Mouse (Mus musculus) frontal cortex, postnatal 36 days (tissue): ENCODE data around the gene Cmtm4.

Experiments used
- DNase-seq, 2 experiments: peaks; one replicate each; pipeline ENCODE4 v3.0.0; 2022; ENCODE audit warnings: low spot score in 2 of 2

Cmtm4 gene

GRCm38 (mm10) chr8:104395703-104396357 is at the start of gene Cmtm4:
Gene Cmtm4, minus strand, starts transcription at chr8:104395807.
- DNase-seq = no peak

GRCm38 (mm10) chr8:104445248-104445647 is 49.6 kb upstream of the Cmtm4 start:
- no peak for DNase-seq

- no peak for DNase-seq
Measured at GRCm38 (mm10) chr8:104443125-104443679, 47.6 kb upstream of the Cmtm4 start.

- peak; percentile 92 to 94 for DNase-seq
Measured at GRCm38 (mm10) chr8:104442299-104443124, 46.9 kb upstream of the Cmtm4 start, which contains the start of gene Dync1li2. Gene Dync1li2, minus strand, starts transcription at chr8:104443047.

- peak; percentile 24 to 62 for DNase-seq
Measured at GRCm38 (mm10) chr8:104441613-104442012, 46.0 kb upstream of the Cmtm4 start.

- no peak for DNase-seq
Measured at GRCm38 (mm10) chr8:104439461-104439860, 43.9 kb upstream of the Cmtm4 start.

- DNase-seq = peak; percentile 26 to 60
Measured at GRCm38 (mm10) chr8:104437494-104438135, 42.0 kb upstream of the Cmtm4 start.

- DNase-seq = no peak
Measured at GRCm38 (mm10) chr8:104436591-104436990, 41.0 kb upstream of the Cmtm4 start.

- DNase-seq = peak; percentile 96 to 97
Measured at GRCm38 (mm10) chr8:104436038-104436437, 40.4 kb upstream of the Cmtm4 start.

- peak in 1 of 2 experiments; percentile 51 for DNase-seq
Measured at GRCm38 (mm10) chr8:104434826-104435354, 39.3 kb upstream of the Cmtm4 start.

GRCm38 (mm10) chr8:104434275-104434674 is 38.7 kb upstream of the Cmtm4 start:
- no peak for DNase-seq

GRCm38 (mm10) chr8:104433191-104433842 is 37.7 kb upstream of the Cmtm4 start:
- no peak for DNase-seq

- DNase-seq = no peak
Measured at GRCm38 (mm10) chr8:104432656-104433055, 37.0 kb upstream of the Cmtm4 start.

- DNase-seq = no peak
Measured at GRCm38 (mm10) chr8:104430230-104430629, 34.6 kb upstream of the Cmtm4 start.

- no peak for DNase-seq
Measured at GRCm38 (mm10) chr8:104427703-104428102, 32.1 kb upstream of the Cmtm4 start.

- no peak for DNase-seq
Measured at GRCm38 (mm10) chr8:104422313-104422712, 26.7 kb upstream of the Cmtm4 start.

- DNase-seq = no peak
Measured at GRCm38 (mm10) chr8:104416022-104416421, 20.4 kb upstream of the Cmtm4 start.

GRCm38 (mm10) chr8:104414204-104414603 is 18.6 kb upstream of the Cmtm4 start:
- DNase-seq = no peak

GRCm38 (mm10) chr8:104413770-104414169 is 18.2 kb upstream of the Cmtm4 start:
- no peak for DNase-seq

GRCm38 (mm10) chr8:104412805-104413532 is 17.4 kb upstream of the Cmtm4 start:
- DNase-seq = no peak

- DNase-seq = no peak
Measured at GRCm38 (mm10) chr8:104411972-104412371, 16.4 kb upstream of the Cmtm4 start.
